ENCODE assay signal across 8 mouse cellular contexts in the genomic region with DNA sequence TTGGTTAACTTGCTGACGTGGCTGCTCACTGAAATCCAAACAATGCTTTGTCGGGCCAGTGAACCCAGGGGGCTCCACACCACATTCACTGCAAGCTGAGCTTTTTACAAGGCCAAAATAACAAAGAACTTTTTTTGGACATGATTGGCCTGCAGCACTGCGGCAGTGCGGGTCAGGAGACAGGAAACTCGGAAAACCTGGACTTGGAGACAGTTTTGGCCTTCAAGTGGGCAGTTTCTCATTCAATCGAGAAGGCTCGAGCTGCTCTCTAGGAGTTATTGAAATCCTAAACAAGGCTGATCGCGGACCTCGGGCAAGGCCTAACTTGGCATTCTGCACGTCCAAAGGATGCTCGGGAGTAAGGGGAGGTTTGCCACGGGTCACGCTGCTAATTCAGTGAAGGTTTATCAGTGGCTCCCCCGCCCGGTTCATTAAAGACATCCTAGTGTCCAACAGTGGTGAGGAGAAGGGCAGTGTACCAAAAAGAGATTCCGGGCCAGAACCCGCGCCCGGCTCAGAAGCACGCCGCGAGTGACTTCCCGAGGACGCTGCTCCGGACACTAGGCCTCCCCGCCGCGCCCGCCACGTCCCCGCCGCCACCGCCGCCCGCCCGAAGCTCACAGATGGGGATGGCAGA. TPM values are rescaled to one million over a fixed set of nuclear protein-coding genes. Genes with fewer than 3 reads are reported as not detected.
DNase-seq lines count a peak whose midpoint lies in the region; ATAC-seq lines count a peak whose summit lies in the region.

No protein-coding gene starts in this region.

- H3K27ac ChIP-seq in brown adipose tissue, adult 24 weeks (replicated peaks; ENCODE audit: low read depth, low read length), result peak overlapping the region; percentile 70
- H3K27ac ChIP-seq in heart, embryonic 14.5 days (replicated peaks in 1 of 2; ENCODE audit: control insufficient read depth in 1 of 2, insufficient read depth in 1 of 2, low read depth in 2 of 2, low read length in 2 of 2), result peak overlapping the region; percentile 72 to 88
- H3K27ac ChIP-seq in midbrain, embryonic 12.5 days (replicated peaks), result peak overlapping the region; percentile 83

- H3K9ac ChIP-seq in heart, embryonic 14.5 days (ENCODE audit: low read length), result peak overlapping the region; percentile 90
- H3K9ac ChIP-seq in midbrain, embryonic 12.5 days (replicated peaks), result peak overlapping the region; percentile 85

- H3K9me3 ChIP-seq in heart, embryonic 14.5 days (ENCODE audit: control insufficient read depth, low read length), result no peaks in the 10 kb centered on the region
- no peaks in the 10 kb centered on the region for H3K9me3 ChIP-seq in midbrain, embryonic 12.5 days

- intact Hi-C loops in left cerebral cortex, postnatal 14 days (cut with DNase I), result loop anchor here (1.0 to 10.0 kb wide), 2 partner anchors 137 to 273 kb away; a partner anchor contains a TSS

- WGBS in heart, embryonic 14.5 days, result under 1% methylated on average over 37 of the region's 37 CpGs
- under 1% methylated on average over 37 of the region's 37 CpGs for WGBS in midbrain, embryonic 12.5 days

- no peaks in the 10 kb centered on the region for H3K27me3 ChIP-seq in heart, embryonic 14.5 days (ENCODE audit: control insufficient read depth, insufficient read depth, low read length)
- no peaks in the 10 kb centered on the region for H3K27me3 ChIP-seq in midbrain, embryonic 12.5 days

- ATAC-seq in heart, embryonic 14.5 days (ENCODE audit: insufficient number of reproducible peaks, insufficient read depth, low FRiP score, low read depth), result 0 out of 2 replicates have a peak, but pooled peaks have one; percentile 2
- ATAC-seq in midbrain, embryonic 12.5 days (ENCODE audit: low FRiP score, low read depth), result peak; percentile 63

- peak overlapping the region; percentile 82 for H3K4me2 ChIP-seq in heart, embryonic 14.5 days (ENCODE audit: low read length)
- H3K4me2 ChIP-seq in midbrain, embryonic 12.5 days (replicated peaks), result peak overlapping the region; percentile 83

- H3K36me3 ChIP-seq in heart, embryonic 14.5 days (ENCODE audit: control insufficient read depth, insufficient read depth, low read length), result peaks cover 37% of the 10 kb centered on the region
- peaks cover 28% of the 10 kb centered on the region for H3K36me3 ChIP-seq in midbrain, embryonic 12.5 days

- H3K4me1 ChIP-seq in brown adipose tissue, adult 24 weeks (ENCODE audit: control insufficient read depth, insufficient read depth, insufficient read length, low read length), result no peaks in the 10 kb centered on the region
- H3K4me1 ChIP-seq in heart, embryonic 14.5 days (ENCODE audit: control insufficient read depth in 2 of 2, insufficient read depth in 2 of 2, low read length in 2 of 2), result peaks cover 0 to 6% of the 10 kb centered on the region in 2 experiments; a peak in 1 of 4 replicates
- peaks cover 9% of the 10 kb centered on the region for H3K4me1 ChIP-seq in midbrain, embryonic 12.5 days

- peak; percentile 10 for DNase-seq in gastrocnemius, postnatal 10 days
- no peak for DNase-seq in gastrocnemius, postnatal 25 days
- DNase-seq in 3T3-L1 (ENCODE audit: low read depth, low spot score), result peak; percentile 67
- peak; percentile 21 to 22 for DNase-seq in left cerebral cortex, postnatal 14 days (ENCODE audit: low spot score in 2 of 2)
- DNase-seq in spleen, adult 18-20 months, result no peak

- peak overlapping the region; percentile 73 for H3K4me3 ChIP-seq in brown adipose tissue, adult 24 weeks (ENCODE audit: insufficient read depth, low read depth, low read length)
- peak overlapping the region; percentile 75 to 87 for H3K4me3 ChIP-seq in heart, embryonic 14.5 days (ENCODE audit: control insufficient read depth in 1 of 2, insufficient read depth in 1 of 2, low read depth in 1 of 2, low read length in 2 of 2)
- H3K4me3 ChIP-seq in midbrain, embryonic 12.5 days, result peak overlapping the region; percentile 92

RNA-seq across cellular contexts. Expression of a gene that starts 0.5 kb away (rescaled TPM):
- 100 to 1,000 TPM; 194 to 210 TPM for total RNA-seq in gastrocnemius, postnatal 10 days (2021)
- 100 to 1,000 TPM; 120 to 130 TPM for total RNA-seq in gastrocnemius, postnatal 25 days (2021)
- 121 and 123 TPM in 2 replicates for polyA plus RNA-seq in brown adipose tissue, adult 24 weeks (2012; ENCODE audit: insufficient read depth, insufficient read length, missing spikeins)
- polyA plus RNA-seq in heart, embryonic 14.5 days (2014; fragmentation: Nextera tagmentation; extraction: Ambion mirVana), result 225 and 230 TPM in 2 replicates
- total RNA-seq in left cerebral cortex, postnatal 14 days (2021), result 10 to 100 TPM; 93.8 to 96.4 TPM
- 205 and 209 TPM in 2 replicates for polyA plus RNA-seq in midbrain, embryonic 12.5 days (2016; fragmentation: Nextera tagmentation; extraction: Ambion mirVana)

Comparison
In these comparisons a context has a peak if more than half of its experiments do, and no peak if none do; other contexts are left out.
1. DNase-seq: peak in gastrocnemius, postnatal 10 days (single experiment), 3T3-L1 (single experiment) and left cerebral cortex, postnatal 14 days (2 of 2); none in gastrocnemius, postnatal 25 days (single experiment) and spleen, adult 18-20 months (0 of 2).
2. Peak in every context shown above with its lines, with median percentiles within 50 percentile points of each other: H3K27ac ChIP-seq and H3K4me3 ChIP-seq.